Mouse (Mus musculus) limb, embryonic 14.5 days (tissue): ENCODE measurements around the gene 3110070M22Rik. TPM values are rescaled to one million over a fixed set of nuclear protein-coding genes. Genes with fewer than 3 reads are reported as not detected.

ENCODE experiments used
- ATAC-seq: fragments of 200-750 bp; cut with Nextera tagmentation; 2 replicates; pipeline ENCODE4 v1.8.0; 2017; ENCODE audit warnings: low read depth, moderate number of reproducible peaks, moderate TSS enrichment; ENCODE audit not compliant: low FRiP score
- DNase-seq: peaks from one replicate; pipeline ENCODE4 v3.0.0-alpha.2; 2015; ENCODE audit warnings: low spot score
- H3K27ac ChIP-seq: fragments of 300-500 bp; sonication (generic); replicated peaks from 2 replicates; pipeline ENCODE4 v1.5.1; 2014; ENCODE audit warnings: low read depth, mild to moderate bottlenecking, low read length, moderate library complexity, mixed read lengths
- H3K27me3 ChIP-seq: fragments of 300-500 bp; sonication (generic); 2 replicates; pipeline ENCODE4 v1.6.1; 2014; ENCODE audit warnings: low read length, mixed read lengths; ENCODE audit not compliant: control insufficient read depth, insufficient read depth
- H3K36me3 ChIP-seq: fragments of 300-500 bp; sonication (generic); 2 replicates; pipeline ENCODE4 v1.6.1; 2014; ENCODE audit warnings: mild to moderate bottlenecking, low read length, moderate library complexity, mixed read lengths; ENCODE audit not compliant: control insufficient read depth, insufficient read depth
- H3K4me1 ChIP-seq: fragments of 300-500 bp; sonication (generic); 2 replicates; pipeline ENCODE4 v1.6.1; 2014; ENCODE audit warnings: antibody characterized with exemption, low read length, mixed read lengths; ENCODE audit not compliant: control insufficient read depth, insufficient read depth
- H3K4me2 ChIP-seq: fragments of 300-500 bp; sonication (generic); replicated peaks from 2 replicates; pipeline ENCODE4 v1.6.1; 2014; ENCODE audit warnings: low read depth, mild to moderate bottlenecking, low read length, moderate library complexity; ENCODE audit not compliant: severe bottlenecking
- H3K4me3 ChIP-seq: fragments of 300-500 bp; sonication (generic); replicated peaks from 2 replicates; pipeline ENCODE4 v1.5.1; 2014; ENCODE audit warnings: low read length
- H3K9ac ChIP-seq: fragments of 300-500 bp; sonication (generic); 2 replicates; pipeline ENCODE4 v1.6.1; 2014; ENCODE audit warnings: mild to moderate bottlenecking, low read depth, low read length, moderate library complexity; ENCODE audit not compliant: severe bottlenecking
- H3K9me3 ChIP-seq: fragments of 300-500 bp; sonication (generic); 2 replicates; pipeline ENCODE4 v1.6.1; 2016; ENCODE audit warnings: low read length; ENCODE audit not compliant: control insufficient read depth
- POLR2A ChIP-seq: fragments of 200-500 bp; IDR thresholded peaks from 2 replicates; pipeline ENCODE4 v1.8.0; 2012; ENCODE audit warnings: inconsistent platforms, mild to moderate bottlenecking, moderate library complexity, borderline replicate concordance; ENCODE audit not compliant: insufficient read depth, insufficient read length; ENCODE audit errors: extremely low read depth
- WGBS: fragments of 180-500 bp; shearing (Covaris S2); extraction: QIAGEN DNeasy Blood & Tissue Kit; methylation state at CpG from one replicate; pipeline ENCODE4 v1.1.7; 2014; 5-methylcytosine and 5-hydroxymethylcytosine counted together
- polyA plus RNA-seq, 2 experiments: library from polyadenylated mRNA; depleted of rRNA in 1 of 2; stranded (reverse) in 1 of 2; unstranded in 1 of 2; fragments of >200 nt; fragmentation: Nextera tagmentation in 1 of 2; extraction: Ambion mirVana in 1 of 2; gene quantifications; 2 replicates each; pipeline versions ENCODE4 v1.2.1 to v1.2.3; 2012 to 2014

The 3110070M22Rik gene
- polyA plus RNA-seq, 2 experiments: 0.78 to 2.0 TPM

- Histone ChIP-seq H3K9me3 (no peaks in the 10 kb centered on the region), H3K27ac (no peak overlapping the region), H3K36me3 (peaks cover 62% of the 10 kb centered on the region), H3K9ac (no peak overlapping the region), H3K27me3 (no peaks in the 10 kb centered on the region), H3K4me3 (no peak overlapping the region), H3K4me1 (no peaks in the 10 kb centered on the region), H3K4me2 (no peak overlapping the region)
- WGBS: 93% methylated on average over 4 of the region's 4 CpGs
- no peak for TF ChIP-seq POLR2A
- DNase-seq: no peak
- ATAC-seq: no peak
These were observed 34.6 kb downstream of the 3110070M22Rik start for GRCm38 (mm10) chr13:119453563-119453962.

- ATAC-seq (no peak), DNase-seq (no peak)
- Histone ChIP-seq H3K4me2 (no peak overlapping the region), H3K36me3 (peaks cover 73% of the 10 kb centered on the region), H3K9ac (no peak overlapping the region), H3K27me3 (no peaks in the 10 kb centered on the region), H3K4me1 (no peaks in the 10 kb centered on the region), H3K9me3 (no peaks in the 10 kb centered on the region), H3K27ac (no peak overlapping the region), H3K4me3 (no peak overlapping the region)
- TF ChIP-seq POLR2A: no peak
- 97% methylated on average over 1 of the region's 1 CpGs for WGBS
These were observed 45.9 kb downstream of the 3110070M22Rik start for GRCm38 (mm10) chr13:119442244-119442643.

Other genes starting within 250 kb of the 3110070M22Rik start
- gene Paip1, start 59.8 kb downstream of the 3110070M22Rik start, polyA plus RNA-seq (2012; rRNA removed): 61.6 and 63.4 TPM in 2 replicates
- gene Paip1, start 59.8 kb downstream of the 3110070M22Rik start, polyA plus RNA-seq (2014; fragmentation: Nextera tagmentation; extraction: Ambion mirVana): 59.1 and 66.8 TPM in 2 replicates
- 75.9 and 103 TPM in 2 replicates for gene 4833420G17Rik, start 25.6 kb downstream of the 3110070M22Rik start, polyA plus RNA-seq (2012; rRNA removed)
- 61.2 and 74.9 TPM in 2 replicates for gene 4833420G17Rik, start 25.6 kb downstream of the 3110070M22Rik start, polyA plus RNA-seq (2014; fragmentation: Nextera tagmentation; extraction: Ambion mirVana)
- gene Tmem267, start 344 bp downstream of the 3110070M22Rik start, polyA plus RNA-seq (2012; rRNA removed): 6.5 and 7.2 TPM in 2 replicates
- gene Tmem267, start 344 bp downstream of the 3110070M22Rik start, polyA plus RNA-seq (2014; fragmentation: Nextera tagmentation; extraction: Ambion mirVana): 1.3 and 2.0 TPM in 2 replicates
- gene Ccl28, start 135.4 kb upstream of the 3110070M22Rik start, polyA plus RNA-seq (2012; rRNA removed): 0.18 and 0.23 TPM in 2 replicates
- gene Ccl28, start 135.4 kb upstream of the 3110070M22Rik start, polyA plus RNA-seq (2014; fragmentation: Nextera tagmentation; extraction: Ambion mirVana): 0.07 TPM in 1 of 2 replicates, not detected in the other
- gene Hmgcs1, start 202.0 kb upstream of the 3110070M22Rik start, polyA plus RNA-seq (2012; rRNA removed): 84.0 and 93.0 TPM in 2 replicates
- 118 and 135 TPM in 2 replicates for gene Hmgcs1, start 202.0 kb upstream of the 3110070M22Rik start, polyA plus RNA-seq (2014; fragmentation: Nextera tagmentation; extraction: Ambion mirVana)